Mouse (Mus musculus) neural tube, embryonic 14.5 days (tissue): ENCODE results near the gene Tm7sf2. TPM values are rescaled to one million over a fixed set of nuclear protein-coding genes. Genes with fewer than 3 reads are reported as not detected.

Experiments
- ATAC-seq: fragments of 200-750 bp; cut with Nextera tagmentation; 2 replicates; pipeline ENCODE4 v1.8.0; 2017; ENCODE audit warnings: low read depth, mild to moderate bottlenecking, moderate TSS enrichment, moderate library complexity
- H3K27ac ChIP-seq: fragments of 300-500 bp; sonication (generic); 2 replicates; pipeline ENCODE4 v1.5.1; 2014; ENCODE audit warnings: low read depth, mild to moderate bottlenecking, control low read depth, low read length, moderate library complexity, mixed read lengths
- H3K27me3 ChIP-seq: fragments of 300-500 bp; sonication (generic); 2 replicates; pipeline ENCODE4 v1.6.1; 2014; ENCODE audit warnings: low read length; ENCODE audit not compliant: control insufficient read depth, insufficient read depth
- H3K36me3 ChIP-seq: fragments of 300-500 bp; sonication (generic); 2 replicates; pipeline ENCODE4 v1.6.1; 2014; ENCODE audit warnings: low read length, mixed read lengths; ENCODE audit not compliant: control insufficient read depth, insufficient read depth
- H3K4me1 ChIP-seq: fragments of 300-500 bp; sonication (generic); 2 replicates; pipeline ENCODE4 v1.6.1; 2014; ENCODE audit warnings: low read length; ENCODE audit not compliant: control insufficient read depth, insufficient read depth
- H3K4me2 ChIP-seq: fragments of 300-500 bp; sonication (generic); 2 replicates; pipeline ENCODE4 v1.6.1; 2014; ENCODE audit warnings: mild to moderate bottlenecking, low read depth, low read length, control low read depth
- H3K4me3 ChIP-seq: fragments of 300-500 bp; sonication (generic); 2 replicates; pipeline ENCODE4 v1.5.1; 2014; ENCODE audit warnings: low read depth, low read length, control low read depth, mixed read lengths
- H3K9ac ChIP-seq: fragments of 300-500 bp; sonication (generic); replicated peaks from 2 replicates; pipeline ENCODE4 v1.6.1; 2014; ENCODE audit warnings: low read depth, mild to moderate bottlenecking, control low read depth, low read length, mixed read lengths
- H3K9me3 ChIP-seq: fragments of 300-500 bp; sonication (generic); 2 replicates; pipeline ENCODE4 v1.6.1; 2016; ENCODE audit warnings: low read length; ENCODE audit not compliant: control insufficient read depth
- WGBS: fragments of 180-500 bp; shearing (Covaris S2); extraction: QIAGEN DNeasy Blood & Tissue Kit; methylation state at CpG from one replicate; pipeline ENCODE4 v1.1.7; 2014; 5-methylcytosine and 5-hydroxymethylcytosine counted together
- polyA plus RNA-seq: library from polyadenylated mRNA; unstranded; fragments of >200 nt; fragmentation: Nextera tagmentation; extraction: Ambion mirVana; gene quantifications from 2 replicates; pipeline ENCODE4 v1.2.1, GENCODE M21; 2014

The Tm7sf2 gene
- 53.4 and 63.7 TPM in 2 replicates for polyA plus RNA-seq

DNA sequence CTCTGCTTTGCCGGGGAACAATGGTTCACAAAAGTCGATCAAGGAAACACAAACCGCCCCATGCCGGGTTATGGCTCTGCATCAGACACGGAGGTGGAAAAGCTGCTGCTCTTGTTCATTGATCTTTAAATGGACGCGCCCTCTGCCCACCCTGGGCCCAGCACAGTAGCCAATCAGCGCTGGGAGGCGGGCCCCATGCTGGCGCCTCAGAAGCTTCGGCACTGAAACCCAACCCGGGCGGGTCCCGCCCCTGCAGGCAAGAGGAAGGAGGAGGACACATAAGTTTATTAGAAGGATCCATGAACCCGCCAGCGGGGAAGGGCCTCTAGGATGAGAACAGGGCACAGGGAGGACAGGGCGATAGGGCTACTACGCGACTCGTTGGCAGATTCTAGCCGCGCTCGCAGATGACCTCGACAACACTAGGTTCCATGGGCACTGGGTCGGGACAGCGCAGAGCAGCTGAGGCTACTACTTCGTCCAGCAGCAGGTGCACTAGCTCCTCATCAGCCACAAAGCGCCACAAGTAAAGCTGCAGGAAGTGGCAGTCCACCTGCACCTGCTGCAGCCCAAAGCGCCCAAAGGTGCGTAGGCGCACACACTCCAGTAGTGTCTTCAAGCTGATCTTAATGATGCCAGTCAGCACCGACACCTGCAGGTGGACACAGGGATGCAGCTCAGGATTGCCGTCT lies at the start of gene Tm7sf2:
Tm7sf2 (minus strand) TSS at position 650 of the 692 bp plus-strand sequence.
- peak within 1 kb of the TSS; percentile 47 for H3K4me3 ChIP-seq
- no peaks in the 10 kb centered on the region for H3K9me3 ChIP-seq
- no peaks in the 10 kb centered on the region for H3K27me3 ChIP-seq
- peak; percentile 89 for ATAC-seq
- 7% methylated on average over 33 of the region's 33 CpGs for WGBS
- H3K4me1 ChIP-seq, result peaks cover 15% of the 10 kb centered on the region; the same call in 1 of the 2 replicates
- peak within 1 kb of the TSS; percentile 57 for H3K9ac ChIP-seq
- peaks cover 15% of the 10 kb centered on the region for H3K36me3 ChIP-seq
- H3K27ac ChIP-seq, result peak within 1 kb of the TSS; percentile 87
- H3K4me2 ChIP-seq, result peak within 1 kb of the TSS; percentile 96

DNA sequence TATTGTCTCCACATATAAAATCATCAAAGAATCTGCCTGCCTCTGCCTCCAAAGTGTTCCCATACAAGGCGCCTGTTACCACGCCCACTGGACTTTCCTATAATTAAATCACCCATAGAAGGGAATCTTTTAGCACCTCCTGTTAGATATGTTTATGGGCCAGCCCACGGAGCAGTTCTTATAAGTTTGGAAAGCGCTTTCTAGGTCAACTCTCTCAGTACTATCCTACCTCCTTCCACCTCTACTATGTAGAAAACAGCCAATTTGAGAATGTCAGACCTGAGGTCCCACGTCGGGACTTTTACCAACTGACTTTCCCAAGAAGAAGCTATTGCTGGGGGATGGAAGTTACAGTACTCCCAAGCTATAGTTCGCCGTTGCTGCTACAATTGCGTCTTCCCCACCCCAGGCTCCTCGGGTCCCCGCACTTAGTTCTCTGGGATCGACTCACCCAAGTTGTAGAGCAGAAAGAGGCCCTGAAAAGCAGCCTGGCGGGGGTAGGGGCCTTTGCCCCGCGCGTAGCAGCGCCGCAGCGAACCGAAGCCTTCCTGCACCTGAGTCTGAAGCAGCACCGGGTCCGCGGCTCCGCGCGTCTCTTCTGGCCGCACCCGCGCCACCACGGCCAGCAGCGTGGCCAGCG lies 49.3 kb upstream of the Tm7sf2 start:
- Histone ChIP-seq H3K9ac (peak overlapping the region; percentile 84), H3K4me2 (peak overlapping the region; percentile 89), H3K27me3 (no peaks in the 10 kb centered on the region), H3K9me3 (no peaks in the 10 kb centered on the region), H3K36me3 (peaks cover 23% of the 10 kb centered on the region), H3K4me3 (peak overlapping the region; percentile 88), H3K4me1 (peaks cover 11% of the 10 kb centered on the region), H3K27ac (peak overlapping the region; percentile 90)
- no peak for ATAC-seq
- 4% methylated on average over 32 of the region's 32 CpGs for WGBS

DNA sequence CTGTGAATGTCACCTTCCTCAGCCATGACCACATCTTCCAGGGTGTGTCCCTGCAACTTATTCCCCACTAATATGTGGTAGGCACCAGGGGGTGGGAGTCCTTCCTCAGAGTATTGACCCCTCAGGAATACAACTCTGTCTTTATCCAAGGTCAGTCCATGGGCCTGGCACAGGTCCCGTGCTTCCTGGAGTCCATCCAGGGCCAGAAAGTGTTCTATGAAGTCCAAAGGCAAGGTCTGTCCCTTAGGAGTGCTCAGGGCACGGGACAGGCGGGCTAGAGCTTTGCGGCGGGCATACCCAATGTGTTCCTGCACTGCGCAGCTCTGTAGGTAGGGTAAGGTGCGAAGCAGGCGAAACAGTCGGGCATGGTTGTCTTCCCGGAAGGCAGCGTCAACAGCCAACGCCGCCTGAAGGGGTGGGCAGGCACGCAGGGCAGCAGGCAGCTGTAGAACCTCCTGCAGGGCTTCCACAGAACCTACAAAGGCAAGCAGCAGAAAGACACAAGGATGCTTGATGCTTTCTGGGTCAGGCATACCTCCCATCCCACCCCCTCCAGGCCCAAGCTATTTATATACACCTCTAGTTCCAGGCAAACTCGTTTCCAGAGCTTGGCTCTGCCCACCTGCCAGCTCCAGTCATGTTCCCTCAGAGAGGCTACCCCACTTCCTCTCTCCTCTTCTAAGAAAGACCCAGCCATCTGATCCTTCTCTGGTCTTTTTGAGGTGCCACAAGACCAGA lies 48.1 kb upstream of the Tm7sf2 start:
- H3K27ac ChIP-seq, result no peak overlapping the region
- H3K4me1 ChIP-seq, result peaks cover 11% of the 10 kb centered on the region
- H3K4me2 ChIP-seq, result peak overlapping the region; percentile 89; the same call in 1 of the 2 replicates
- no peak for ATAC-seq
- H3K9ac ChIP-seq, result no peak overlapping the region
- WGBS, result 93% methylated on average over 15 of the region's 15 CpGs
- H3K27me3 ChIP-seq, result no peaks in the 10 kb centered on the region
- peaks cover 23% of the 10 kb centered on the region for H3K36me3 ChIP-seq
- H3K4me3 ChIP-seq, result no peak overlapping the region
- H3K9me3 ChIP-seq, result no peaks in the 10 kb centered on the region

DNA sequence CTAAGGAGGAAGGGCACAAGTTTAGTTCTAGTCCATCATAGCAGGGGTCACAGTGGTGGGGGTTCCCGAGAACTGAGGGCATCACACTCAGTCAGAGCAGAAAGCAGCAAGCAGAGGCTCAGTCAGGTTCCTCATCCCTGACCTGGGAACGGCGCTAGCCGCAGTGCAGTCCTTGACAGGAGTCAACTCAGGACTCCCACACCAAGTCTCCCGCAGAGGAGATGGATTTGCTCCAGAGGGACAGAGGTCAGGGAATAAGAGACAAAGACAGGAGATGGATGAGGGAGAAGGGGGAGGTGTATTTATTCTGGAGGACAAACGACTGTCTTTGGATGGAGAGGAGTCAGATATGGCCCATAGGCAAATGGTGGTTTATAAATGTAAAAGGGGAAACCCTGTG lies 44.9 kb upstream of the Tm7sf2 start:
- Histone ChIP-seq H3K9ac (no peak overlapping the region), H3K4me1 (peaks cover 11% of the 10 kb centered on the region), H3K27ac (no peak overlapping the region), H3K27me3 (no peaks in the 10 kb centered on the region), H3K36me3 (peaks cover 23% of the 10 kb centered on the region), H3K9me3 (no peaks in the 10 kb centered on the region), H3K4me3 (no peak overlapping the region), H3K4me2 (no peak overlapping the region)
- 67% methylated on average over 6 of the region's 6 CpGs for WGBS
- ATAC-seq, result no peak

DNA sequence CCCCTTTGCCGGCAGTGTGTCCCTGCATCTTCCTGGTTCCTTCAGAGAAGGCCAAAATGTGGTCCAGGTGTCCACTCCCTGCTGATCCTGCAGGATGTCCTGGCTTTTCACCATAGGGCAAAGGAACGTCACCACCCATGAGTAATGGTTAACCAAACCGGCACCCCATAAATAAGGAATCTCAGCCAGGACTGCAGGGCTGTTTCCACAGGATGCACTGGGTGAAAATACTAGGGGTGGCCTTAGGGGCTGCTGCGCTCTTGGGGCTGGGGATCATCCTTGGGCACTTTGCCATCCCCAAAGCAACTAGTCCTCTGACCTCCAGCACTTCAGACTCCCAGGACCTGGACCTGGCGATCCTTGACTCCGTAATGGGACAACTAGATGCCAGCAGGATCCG lies 37.4 kb upstream of the Tm7sf2 start, which contains the start of gene Naaladl1:
Naaladl1 (plus strand) TSS at position 197 of the 400 bp plus-strand sequence.
- H3K36me3 ChIP-seq, result no peaks in the 10 kb centered on the region
- no peaks in the 10 kb centered on the region for H3K9me3 ChIP-seq
- no peaks in the 10 kb centered on the region for H3K4me1 ChIP-seq
- no peak within 1 kb of the TSS for H3K4me2 ChIP-seq
- no peak within 1 kb of the TSS for H3K9ac ChIP-seq
- H3K27me3 ChIP-seq, result no peaks in the 10 kb centered on the region
- no peak within 1 kb of the TSS for H3K4me3 ChIP-seq
- no peak within 1 kb of the TSS for H3K27ac ChIP-seq
- 90% methylated on average over 7 of the region's 7 CpGs for WGBS
- ATAC-seq, result no peak

DNA sequence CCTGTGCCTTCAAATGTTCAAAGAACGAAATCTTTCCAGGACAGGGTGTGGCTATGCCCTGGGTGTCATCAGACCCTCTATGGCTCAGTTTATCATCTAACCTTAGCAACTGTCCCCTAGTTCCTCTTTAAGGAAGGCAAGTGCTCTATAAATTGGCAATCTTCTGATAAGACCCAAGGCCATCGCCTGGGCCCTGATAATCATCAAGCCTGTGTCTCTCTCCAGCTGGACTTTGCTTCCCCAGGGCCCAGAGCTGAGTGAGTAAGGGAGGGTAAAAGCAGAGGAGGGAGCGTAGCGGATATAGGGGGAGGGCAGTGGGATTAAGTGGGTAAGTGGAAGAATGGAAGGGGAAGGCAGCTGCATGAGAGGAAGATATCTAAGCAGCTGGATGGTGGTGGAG lies 36.3 kb upstream of the Tm7sf2 start:
- Histone ChIP-seq H3K4me2 (no peak overlapping the region), H3K4me1 (no peaks in the 10 kb centered on the region), H3K4me3 (no peak overlapping the region), H3K9ac (no peak overlapping the region), H3K36me3 (no peaks in the 10 kb centered on the region), H3K9me3 (no peaks in the 10 kb centered on the region), H3K27ac (no peak overlapping the region), H3K27me3 (no peaks in the 10 kb centered on the region)
- no peak for ATAC-seq
- 89% methylated on average over 4 of the region's 4 CpGs for WGBS

DNA sequence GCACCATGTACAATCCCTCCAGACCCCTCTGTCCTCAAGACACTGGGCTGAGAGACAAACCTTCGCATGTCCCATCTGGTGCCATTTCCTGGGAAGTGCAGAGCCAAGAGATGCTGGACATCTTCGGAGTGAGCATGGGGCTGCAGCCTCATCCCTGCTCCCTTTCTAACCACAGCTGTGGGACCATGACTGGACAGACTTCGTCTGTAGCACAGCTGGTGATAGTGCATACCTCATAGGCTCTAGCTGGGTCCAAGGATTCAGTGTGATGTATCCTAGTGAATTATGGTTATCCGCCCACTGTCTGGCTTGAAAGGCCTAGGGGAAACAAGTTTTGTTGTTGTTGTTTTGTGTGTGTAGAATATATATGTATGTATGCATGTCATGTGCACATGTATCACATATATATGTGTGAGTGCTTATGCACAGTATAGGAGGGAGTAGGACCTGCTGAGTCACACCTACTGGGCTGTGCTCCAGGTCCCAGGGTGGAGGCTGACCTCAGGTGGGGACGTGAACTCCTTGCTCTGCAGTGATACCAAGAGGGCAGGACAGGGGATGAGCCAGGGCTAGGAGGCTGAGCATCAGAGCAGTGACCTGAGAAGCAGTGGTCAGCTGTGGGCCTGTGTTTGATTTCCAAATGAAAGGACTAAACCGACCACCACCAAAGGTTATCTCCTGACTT lies 34.1 kb upstream of the Tm7sf2 start:
- no peak overlapping the region for H3K9ac ChIP-seq
- no peaks in the 10 kb centered on the region for H3K36me3 ChIP-seq
- no peaks in the 10 kb centered on the region for H3K4me1 ChIP-seq
- H3K27me3 ChIP-seq, result no peaks in the 10 kb centered on the region
- H3K4me3 ChIP-seq, result no peak overlapping the region
- H3K4me2 ChIP-seq, result no peak overlapping the region
- H3K9me3 ChIP-seq, result no peaks in the 10 kb centered on the region
- WGBS, result 86% methylated on average over 6 of the region's 6 CpGs
- ATAC-seq, result no peak
- H3K27ac ChIP-seq, result no peak overlapping the region

DNA sequence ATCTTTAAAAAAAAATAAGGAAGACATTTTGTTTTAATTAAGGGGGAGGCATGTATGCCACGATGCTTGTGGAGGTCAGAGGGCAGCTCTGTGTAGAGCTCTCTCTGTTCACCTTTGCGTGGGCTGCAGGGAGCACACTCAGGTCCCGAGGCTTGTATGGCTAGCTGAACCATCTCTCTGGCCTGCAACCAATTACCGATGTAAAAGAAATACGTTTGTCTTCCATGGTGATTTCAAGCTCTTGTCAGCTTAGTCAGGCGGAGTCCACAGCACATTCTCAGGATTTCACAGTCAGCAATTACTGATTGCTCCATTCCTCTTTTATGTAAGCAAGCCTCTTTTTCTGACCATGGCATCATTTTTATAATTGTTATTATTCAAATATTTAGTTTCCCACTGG lies 33.0 kb upstream of the Tm7sf2 start:
- no peak overlapping the region for H3K4me2 ChIP-seq
- no peaks in the 10 kb centered on the region for H3K27me3 ChIP-seq
- ATAC-seq, result no peak
- H3K4me1 ChIP-seq, result no peaks in the 10 kb centered on the region
- WGBS, result 56% methylated on average over 6 of the region's 6 CpGs
- H3K36me3 ChIP-seq, result no peaks in the 10 kb centered on the region
- H3K27ac ChIP-seq, result no peak overlapping the region
- H3K9me3 ChIP-seq, result no peaks in the 10 kb centered on the region
- H3K9ac ChIP-seq, result no peak overlapping the region
- no peak overlapping the region for H3K4me3 ChIP-seq
